Mouse (Mus musculus) lung, embryonic 14.5 days (tissue): ENCODE results near the gene Syn3. TPM values are rescaled to one million over a fixed set of nuclear protein-coding genes. Genes with fewer than 3 reads are reported as not detected.

ENCODE experiments used
- ATAC-seq: fragments of 200-750 bp; cut with Nextera tagmentation; 2 replicates; pipeline ENCODE4 v1.8.0; 2017; ENCODE audit warnings: mild to moderate bottlenecking, moderate TSS enrichment, moderate library complexity; ENCODE audit not compliant: insufficient read depth
- DNase-seq: peaks from one replicate; pipeline ENCODE4 v3.0.0-alpha.2; 2015
- H3K27ac ChIP-seq: fragments of 300-500 bp; sonication (generic); 2 replicates; pipeline ENCODE4 v1.5.1; 2014; ENCODE audit warnings: low read depth, mild to moderate bottlenecking, moderate library complexity
- H3K27me3 ChIP-seq: fragments of 300-500 bp; sonication (generic); 2 replicates; pipeline ENCODE4 v1.6.1; 2014; ENCODE audit warnings: low read length, control low read depth; ENCODE audit not compliant: insufficient read depth
- H3K36me3 ChIP-seq: fragments of 300-500 bp; sonication (generic); 2 replicates; pipeline ENCODE4 v1.6.1; 2014; ENCODE audit warnings: control low read depth; ENCODE audit not compliant: insufficient read depth
- H3K4me1 ChIP-seq: fragments of 300-500 bp; sonication (generic); 2 replicates; pipeline ENCODE4 v1.6.1; 2014; ENCODE audit warnings: antibody characterized with exemption, control low read depth; ENCODE audit not compliant: insufficient read depth
- H3K4me2 ChIP-seq: fragments of 300-500 bp; sonication (generic); 2 replicates; pipeline ENCODE4 v1.6.1; 2014; ENCODE audit warnings: mild to moderate bottlenecking
- H3K4me3 ChIP-seq: fragments of 300-500 bp; sonication (generic); 2 replicates; pipeline ENCODE4 v1.5.1; 2014; ENCODE audit warnings: low read depth, low read length
- H3K9ac ChIP-seq: fragments of 300-500 bp; sonication (generic); 2 replicates; pipeline ENCODE4 v1.6.1; 2014
- H3K9me3 ChIP-seq: fragments of 300-500 bp; sonication (generic); 2 replicates; pipeline ENCODE4 v1.6.1; 2016; ENCODE audit warnings: low read depth, low read length, control low read depth
- CTCF ChIP-seq: IDR thresholded peaks from 2 replicates; pipeline ENCODE4 v1.5.1; 2016; ENCODE audit warnings: antibody characterized with exemption, low read depth
- WGBS: fragments of 180-500 bp; shearing (Covaris S2); extraction: QIAGEN DNeasy Blood & Tissue Kit; methylation state at CpG from one replicate; pipeline ENCODE4 v1.1.7; 2014; 5-methylcytosine and 5-hydroxymethylcytosine counted together
- polyA plus RNA-seq: library from polyadenylated mRNA; unstranded; fragments of >200 nt; fragmentation: Nextera tagmentation; extraction: Ambion mirVana; gene quantifications from 2 replicates; pipeline ENCODE4 v1.2.1, GENCODE M21; 2014

Gene Syn3
- polyA plus RNA-seq, 1 experiment from 2014 or later, result 2.4 TPM

GRCm38 (mm10) chr10:86304583-86304982 lies 194.1 kb downstream of the Syn3 start:
- no peak overlapping the region for H3K4me2 ChIP-seq
- no peaks in the 10 kb centered on the region for H3K9me3 ChIP-seq
- ATAC-seq (no peak), DNase-seq (no peak)
- 2% methylated on average over 2 of the region's 2 CpGs for WGBS
- TF ChIP-seq CTCF, result no peak
- no peaks in the 10 kb centered on the region for H3K27me3 ChIP-seq
- no peak overlapping the region for H3K9ac ChIP-seq
- H3K4me3 ChIP-seq, result no peak overlapping the region
- H3K36me3 ChIP-seq, result peaks cover 15% of the 10 kb centered on the region; the same call in 1 of the 2 replicates
- peaks cover 12% of the 10 kb centered on the region; the same call in 1 of the 2 replicates for H3K4me1 ChIP-seq
- no peak overlapping the region for H3K27ac ChIP-seq

- Histone ChIP-seq H3K4me2 (peak overlapping the region; percentile 96), H3K27ac (no peak overlapping the region; the same call in 1 of the 2 replicates), H3K27me3 (no peaks in the 10 kb centered on the region), H3K9ac (peak overlapping the region; percentile 79; the same call in 1 of the 2 replicates), H3K36me3 (peaks cover 14% of the 10 kb centered on the region; the same call in 1 of the 2 replicates), H3K4me3 (no peak overlapping the region), H3K9me3 (no peaks in the 10 kb centered on the region), H3K4me1 (peaks cover 12% of the 10 kb centered on the region; the same call in 1 of the 2 replicates)
- no peak for TF ChIP-seq CTCF
- no peak for ATAC-seq
- no peak for DNase-seq
- 45% methylated on average over 2 of the region's 2 CpGs for WGBS
Observed at GRCm38 (mm10) chr10:86303495-86303876, 195.2 kb downstream of the Syn3 start.

GRCm38 (mm10) chr10:86302761-86303494 lies 195.8 kb downstream of the Syn3 start:
- Histone ChIP-seq H3K4me2 (peak overlapping the region; percentile 96), H3K9ac (peak overlapping the region; percentile 79; the same call in 1 of the 2 replicates), H3K36me3 (peaks cover 14% of the 10 kb centered on the region; the same call in 1 of the 2 replicates), H3K27ac (peak overlapping the region; percentile 79), H3K27me3 (no peaks in the 10 kb centered on the region), H3K4me3 (peak overlapping the region; percentile 64), H3K4me1 (peaks cover 12% of the 10 kb centered on the region; the same call in 1 of the 2 replicates), H3K9me3 (no peaks in the 10 kb centered on the region)
- WGBS, result 16% methylated on average over 8 of the region's 8 CpGs
- DNase-seq (peak; percentile 88), ATAC-seq (no peak)
- peak; percentile 86 for TF ChIP-seq CTCF

GRCm38 (mm10) chr10:86302318-86302648 lies 196.4 kb downstream of the Syn3 start:
- H3K4me1 ChIP-seq, result peaks cover 12% of the 10 kb centered on the region; the same call in 1 of the 2 replicates
- H3K4me3 ChIP-seq, result peak overlapping the region; percentile 64
- WGBS, result 57% methylated on average over 4 of the region's 4 CpGs
- no peak for DNase-seq
- TF ChIP-seq CTCF, result no peak
- no peaks in the 10 kb centered on the region for H3K9me3 ChIP-seq
- peak overlapping the region; percentile 79; the same call in 1 of the 2 replicates for H3K9ac ChIP-seq
- no peak for ATAC-seq
- peak overlapping the region; percentile 79 for H3K27ac ChIP-seq
- H3K36me3 ChIP-seq, result peaks cover 14% of the 10 kb centered on the region; the same call in 1 of the 2 replicates
- H3K27me3 ChIP-seq, result no peaks in the 10 kb centered on the region
- H3K4me2 ChIP-seq, result peak overlapping the region; percentile 96

- Histone ChIP-seq H3K27me3 (no peaks in the 10 kb centered on the region), H3K27ac (peak overlapping the region; percentile 79), H3K9ac (peak overlapping the region; percentile 79), H3K4me3 (peak overlapping the region; percentile 64), H3K36me3 (0 out of 2 replicates have a peak, but pooled peaks cover 9% of the 10 kb centered on the region), H3K4me1 (peaks cover 12% of the 10 kb centered on the region; the same call in 1 of the 2 replicates), H3K4me2 (peak overlapping the region; percentile 96), H3K9me3 (no peaks in the 10 kb centered on the region)
- ATAC-seq (no peak), DNase-seq (peak; percentile 24)
- 18% methylated on average over 4 of the region's 4 CpGs for WGBS
- no peak for TF ChIP-seq CTCF
Observed at GRCm38 (mm10) chr10:86301593-86302317, 196.9 kb downstream of the Syn3 start.

- H3K27me3 ChIP-seq, result no peaks in the 10 kb centered on the region
- H3K4me3 ChIP-seq, result peak overlapping the region; percentile 64
- peak overlapping the region; percentile 96 for H3K4me2 ChIP-seq
- H3K9ac ChIP-seq, result peak overlapping the region; percentile 79
- TF ChIP-seq CTCF, result no peak
- ATAC-seq, result no peak
- peaks cover 12% of the 10 kb centered on the region; the same call in 1 of the 2 replicates for H3K4me1 ChIP-seq
- H3K36me3 ChIP-seq, result 0 out of 2 replicates have a peak, but pooled peaks cover 8% of the 10 kb centered on the region
- WGBS, result 1% methylated on average over 10 of the region's 10 CpGs
- peak overlapping the region; percentile 79 for H3K27ac ChIP-seq
- no peak for DNase-seq
- H3K9me3 ChIP-seq, result no peaks in the 10 kb centered on the region
Observed at GRCm38 (mm10) chr10:86301117-86301490, 197.6 kb downstream of the Syn3 start.
